Comparison of ENCODE assay signal across 8 mouse cellular contexts in genomic region chr5:120611416-120611815, GRCm38 (mm10). TPM values are rescaled to one million over a fixed set of nuclear protein-coding genes. Genes with fewer than 3 reads are reported as not detected.
DNase-seq lines count a peak whose midpoint lies in the region; ATAC-seq lines count a peak whose summit lies in the region.

No protein-coding gene starts in this region.

- WGBS in liver, embryonic 12.5 days (ENCODE audit: insufficient replicate concordance) = 61% methylated on average over 8 of the region's 8 CpGs

- H3K27me3 ChIP-seq in erythroblast, embryonic 14.5 days (ENCODE audit: control insufficient read depth) = no peaks in the 10 kb centered on the region
- no peaks in the 10 kb centered on the region for H3K27me3 ChIP-seq in liver, embryonic 12.5 days (replicated peaks)

- no peak for ATAC-seq in erythroblast, adult 5-6 weeks (replicated peaks; ENCODE audit: low FRiP score, poor library complexity, severe bottlenecking)
- no peak for ATAC-seq in liver, embryonic 12.5 days
- ATAC-seq in granulocyte monocyte progenitor cell, adult 5-6 weeks (replicated peaks; ENCODE audit: poor library complexity, severe bottlenecking) = no peak

- peak; percentile 33 for DNase-seq in thymus, postnatal 4 days
- DNase-seq in thymus, postnatal 0 days (ENCODE audit: low spot score) = no peak
- DNase-seq in T-cell, adult 2 months (ENCODE audit: low spot score) = no peak
- DNase-seq in adrenal gland, postnatal 36 days = no peak

- H3K4me1 ChIP-seq in erythroblast, embryonic 14.5 days (ENCODE audit: control insufficient read depth) = peaks cover 45% of the 10 kb centered on the region
- H3K4me1 ChIP-seq in liver, embryonic 12.5 days = peaks cover 39% of the 10 kb centered on the region

- H3K36me3 ChIP-seq in erythroblast, embryonic 14.5 days (ENCODE audit: control insufficient read depth) = peaks cover 36% of the 10 kb centered on the region
- peaks cover 41% of the 10 kb centered on the region for H3K36me3 ChIP-seq in liver, embryonic 12.5 days

- H3K4me3 ChIP-seq in erythroblast, embryonic 14.5 days (replicated peaks) = peak overlapping the region; percentile 72
- H3K4me3 ChIP-seq in liver, embryonic 12.5 days = peak overlapping the region; percentile 80

- peak overlapping the region; percentile 81 for H3K27ac ChIP-seq in liver, embryonic 12.5 days

- H3K9ac ChIP-seq in liver, embryonic 12.5 days = peak overlapping the region; percentile 75

- H3K4me2 ChIP-seq in liver, embryonic 12.5 days = peak overlapping the region; percentile 96

- peaks cover 7% of the 10 kb centered on the region for H3K9me3 ChIP-seq in erythroblast, embryonic 14.5 days (ENCODE audit: control insufficient read depth, low read length)
- 0 out of 2 replicates have a peak, but pooled peaks cover 5% of the 10 kb centered on the region for H3K9me3 ChIP-seq in liver, embryonic 12.5 days (replicated peaks)

RNA-seq across cellular contexts. Expression of gene Rita1, which starts 1.0 kb away (rescaled TPM):
- polyA plus RNA-seq in erythroblast, embryonic 14.5 days (2012) = 1.5 and 1.7 TPM in 2 replicates
- total RNA-seq in erythroblast, adult 5-6 weeks (2015; ENCODE audit: low replicate concordance) = 2.7 and 3.8 TPM in 2 replicates
- 0.84 TPM in 1 of 2 replicates, not detected in the other for total RNA-seq in erythroblast, adult 5-6 weeks (2017; ENCODE audit: low replicate concordance)
- 10.7 TPM in 2 replicates for polyA plus RNA-seq in thymus, postnatal 0 days (2015; fragmentation: Nextera tagmentation; extraction: Ambion mirVana)
- polyA plus RNA-seq in liver, embryonic 12.5 days (2016; fragmentation: Nextera tagmentation; extraction: Ambion mirVana) = 7.3 and 8.4 TPM in 2 replicates
- total RNA-seq in granulocyte monocyte progenitor cell, adult 5-6 weeks (2014; fragmentation: Nextera tagmentation) = 3.0 and 5.3 TPM in 2 replicates
- total RNA-seq in granulocyte monocyte progenitor cell, adult 5-6 weeks (2017) = 1.8 and 3.9 TPM in 2 replicates
- total RNA-seq in adrenal gland, postnatal 36 days (2021) = 10 to 100 TPM; 15.6 to 15.9 TPM

RNA-seq across cellular contexts. Expression of gene Ddx54, which starts 1.1 kb away (rescaled TPM):
- polyA plus RNA-seq in erythroblast, embryonic 14.5 days (2012) = 3.1 and 3.4 TPM in 2 replicates
- total RNA-seq in erythroblast, adult 5-6 weeks (2015; ENCODE audit: low replicate concordance) = 1.7 and 1.9 TPM in 2 replicates
- total RNA-seq in erythroblast, adult 5-6 weeks (2017; ENCODE audit: low replicate concordance) = 5.2 and 6.0 TPM in 2 replicates
- 106 and 108 TPM in 2 replicates for polyA plus RNA-seq in thymus, postnatal 0 days (2015; fragmentation: Nextera tagmentation; extraction: Ambion mirVana)
- polyA plus RNA-seq in liver, embryonic 12.5 days (2016; fragmentation: Nextera tagmentation; extraction: Ambion mirVana) = 35.0 and 36.3 TPM in 2 replicates
- 21.5 and 27.9 TPM in 2 replicates for total RNA-seq in granulocyte monocyte progenitor cell, adult 5-6 weeks (2014; fragmentation: Nextera tagmentation)
- 33.1 and 38.7 TPM in 2 replicates for total RNA-seq in granulocyte monocyte progenitor cell, adult 5-6 weeks (2017)
- 10 to 100 TPM; 50.4 to 51.1 TPM for total RNA-seq in adrenal gland, postnatal 36 days (2021)

RNA-seq across cellular contexts. Expression of gene Iqcd, which starts 22.6 kb away (rescaled TPM):
- polyA plus RNA-seq in erythroblast, embryonic 14.5 days (2012) = 0.98 and 1.3 TPM in 2 replicates
- 3.8 and 10.4 TPM in 2 replicates for total RNA-seq in erythroblast, adult 5-6 weeks (2015; ENCODE audit: low replicate concordance)
- total RNA-seq in erythroblast, adult 5-6 weeks (2017; ENCODE audit: low replicate concordance) = 15.2 and 21.7 TPM in 2 replicates
- 1.5 and 1.7 TPM in 2 replicates for polyA plus RNA-seq in thymus, postnatal 0 days (2015; fragmentation: Nextera tagmentation; extraction: Ambion mirVana)
- polyA plus RNA-seq in liver, embryonic 12.5 days (2016; fragmentation: Nextera tagmentation; extraction: Ambion mirVana) = 2.0 and 2.1 TPM in 2 replicates
- total RNA-seq in granulocyte monocyte progenitor cell, adult 5-6 weeks (2014; fragmentation: Nextera tagmentation) = not detected in 2 replicates
- total RNA-seq in granulocyte monocyte progenitor cell, adult 5-6 weeks (2017) = not detected in 2 replicates
- total RNA-seq in adrenal gland, postnatal 36 days (2021) = under 1 TPM; 0.36 to 0.40 TPM

RNA-seq across cellular contexts. Expression of gene Cfap73, which starts 22.6 kb away (rescaled TPM):
- polyA plus RNA-seq in erythroblast, embryonic 14.5 days (2012) = not detected in 2 replicates
- total RNA-seq in erythroblast, adult 5-6 weeks (2015; ENCODE audit: low replicate concordance) = not detected in 2 replicates
- total RNA-seq in erythroblast, adult 5-6 weeks (2017; ENCODE audit: low replicate concordance) = not detected in 2 replicates
- polyA plus RNA-seq in thymus, postnatal 0 days (2015; fragmentation: Nextera tagmentation; extraction: Ambion mirVana) = 0.23 and 0.30 TPM in 2 replicates
- polyA plus RNA-seq in liver, embryonic 12.5 days (2016; fragmentation: Nextera tagmentation; extraction: Ambion mirVana) = not detected in 2 replicates
- not detected in 2 replicates for total RNA-seq in granulocyte monocyte progenitor cell, adult 5-6 weeks (2014; fragmentation: Nextera tagmentation)
- not detected in 2 replicates for total RNA-seq in granulocyte monocyte progenitor cell, adult 5-6 weeks (2017)
- total RNA-seq in adrenal gland, postnatal 36 days (2021) = 1 to 10 TPM in 1 of 2 experiments, not detected in 1; 2.0 TPM

RNA-seq across cellular contexts. Expression of gene Tpcn1, which starts 22.9 kb away (rescaled TPM):
- polyA plus RNA-seq in erythroblast, embryonic 14.5 days (2012) = 30.3 TPM in 2 replicates
- 199 and 213 TPM in 2 replicates for total RNA-seq in erythroblast, adult 5-6 weeks (2015; ENCODE audit: low replicate concordance)
- total RNA-seq in erythroblast, adult 5-6 weeks (2017; ENCODE audit: low replicate concordance) = 147 and 161 TPM in 2 replicates
- 33.3 and 48.6 TPM in 2 replicates for polyA plus RNA-seq in thymus, postnatal 0 days (2015; fragmentation: Nextera tagmentation; extraction: Ambion mirVana)
- polyA plus RNA-seq in liver, embryonic 12.5 days (2016; fragmentation: Nextera tagmentation; extraction: Ambion mirVana) = 24.8 and 25.4 TPM in 2 replicates
- 28.8 and 41.5 TPM in 2 replicates for total RNA-seq in granulocyte monocyte progenitor cell, adult 5-6 weeks (2014; fragmentation: Nextera tagmentation)
- 12.7 and 14.1 TPM in 2 replicates for total RNA-seq in granulocyte monocyte progenitor cell, adult 5-6 weeks (2017)
- 10 to 100 TPM; 34.1 to 36.9 TPM for total RNA-seq in adrenal gland, postnatal 36 days (2021)
